Mouse (Mus musculus): ENCODE measurements around the gene Magi2. TPM values are rescaled to one million over a fixed set of nuclear protein-coding genes. Genes with fewer than 3 reads are reported as not detected.

Magi2 gene
- polyA plus RNA-seq, 1 experiment, result 0.79 TPM

- no peak for DNase-seq (ENCODE audit: low read depth in 1 of 2, low spot score in 2 of 2)
- Histone ChIP-seq H3K27ac (ENCODE audit: insufficient read depth, low read length) (no peak overlapping the region), H3K27me3 (ENCODE audit: control insufficient read depth, insufficient read depth, low read length) (no peaks in the 10 kb centered on the region), H3K4me3 (ENCODE audit: extremely low read depth, insufficient read depth, insufficient read length) (no peak overlapping the region), H3K36me3 (ENCODE audit: control insufficient read depth, insufficient read depth, low read length) (no peaks in the 10 kb centered on the region), H3K4me1 (ENCODE audit: control insufficient read depth, insufficient read depth, insufficient read length) (no peaks in the 10 kb centered on the region)
- TF ChIP-seq POLR2A (IDR thresholded peaks at IDR 0.05; ENCODE audit: low read depth, low read length) (no peak), CTCF (IDR thresholded peaks at IDR 0.05; ENCODE audit: extremely low read depth, insufficient read depth, insufficient read length, insufficient replicate concordance) (no peak)
- WGBS, result 65% methylated on average over 2 of the region's 2 CpGs
Measured at GRCm38 (mm10) chr5:19637789-19638188, 411.0 kb downstream of the Magi2 start.

- WGBS, result 8% methylated on average over 1 of the region's 1 CpGs
- Histone ChIP-seq H3K4me1 (ENCODE audit: control insufficient read depth, insufficient read depth, insufficient read length) (no peaks in the 10 kb centered on the region), H3K27ac (ENCODE audit: insufficient read depth, low read length) (no peak overlapping the region), H3K36me3 (ENCODE audit: control insufficient read depth, insufficient read depth, low read length) (no peaks in the 10 kb centered on the region), H3K27me3 (ENCODE audit: control insufficient read depth, insufficient read depth, low read length) (no peaks in the 10 kb centered on the region), H3K4me3 (ENCODE audit: extremely low read depth, insufficient read depth, insufficient read length) (no peak overlapping the region)
- TF ChIP-seq POLR2A (IDR thresholded peaks at IDR 0.05; ENCODE audit: low read depth, low read length), result no peak
- TF ChIP-seq CTCF (IDR thresholded peaks at IDR 0.05; ENCODE audit: extremely low read depth, insufficient read depth, insufficient read length, insufficient replicate concordance), result no peak
- no peak for DNase-seq (ENCODE audit: low read depth in 1 of 2, low spot score in 2 of 2)
Measured at GRCm38 (mm10) chr5:19655986-19656385, 429.1 kb downstream of the Magi2 start.

GRCm38 (mm10) chr5:19666416-19666815 is 439.6 kb downstream of the Magi2 start:
- DNase-seq (ENCODE audit: low read depth in 1 of 2, low spot score in 2 of 2), result no peak
- no peaks in the 10 kb centered on the region for H3K36me3 ChIP-seq (ENCODE audit: control insufficient read depth, insufficient read depth, low read length)
- no peak for TF ChIP-seq CTCF (IDR thresholded peaks at IDR 0.05; ENCODE audit: extremely low read depth, insufficient read depth, insufficient read length, insufficient replicate concordance)
- TF ChIP-seq POLR2A (IDR thresholded peaks at IDR 0.05; ENCODE audit: low read depth, low read length), result no peak
- H3K4me3 ChIP-seq (ENCODE audit: extremely low read depth, insufficient read depth, insufficient read length), result no peak overlapping the region
- H3K4me1 ChIP-seq (ENCODE audit: control insufficient read depth, insufficient read depth, insufficient read length), result no peaks in the 10 kb centered on the region
- H3K27me3 ChIP-seq (ENCODE audit: control insufficient read depth, insufficient read depth, low read length), result no peaks in the 10 kb centered on the region
- WGBS, result 76% methylated on average over 5 of the region's 5 CpGs
- no peak overlapping the region for H3K27ac ChIP-seq (ENCODE audit: insufficient read depth, low read length)

GRCm38 (mm10) chr5:19717296-19717695 is 490.5 kb downstream of the Magi2 start:
- no peaks in the 10 kb centered on the region for H3K27me3 ChIP-seq (ENCODE audit: control insufficient read depth, insufficient read depth, low read length)
- no peaks in the 10 kb centered on the region for H3K4me1 ChIP-seq (ENCODE audit: control insufficient read depth, insufficient read depth, insufficient read length)
- TF ChIP-seq CTCF (IDR thresholded peaks at IDR 0.05; ENCODE audit: extremely low read depth, insufficient read depth, insufficient read length, insufficient replicate concordance) (no peak), POLR2A (IDR thresholded peaks at IDR 0.05; ENCODE audit: low read depth, low read length) (no peak)
- no peak for DNase-seq (ENCODE audit: low read depth in 1 of 2, low spot score in 2 of 2)
- H3K36me3 ChIP-seq (ENCODE audit: control insufficient read depth, insufficient read depth, low read length), result no peaks in the 10 kb centered on the region
- WGBS, result 89% methylated on average over 2 of the region's 2 CpGs
- H3K27ac ChIP-seq (ENCODE audit: insufficient read depth, low read length), result no peak overlapping the region
- no peak overlapping the region for H3K4me3 ChIP-seq (ENCODE audit: extremely low read depth, insufficient read depth, insufficient read length)

- H3K36me3 ChIP-seq (ENCODE audit: control insufficient read depth, insufficient read depth, low read length), result no peaks in the 10 kb centered on the region
- no peaks in the 10 kb centered on the region for H3K27me3 ChIP-seq (ENCODE audit: control insufficient read depth, insufficient read depth, low read length)
- no peak for TF ChIP-seq CTCF (IDR thresholded peaks at IDR 0.05; ENCODE audit: extremely low read depth, insufficient read depth, insufficient read length, insufficient replicate concordance)
- TF ChIP-seq POLR2A (IDR thresholded peaks at IDR 0.05; ENCODE audit: low read depth, low read length), result no peak
- H3K4me1 ChIP-seq (ENCODE audit: control insufficient read depth, insufficient read depth, insufficient read length), result no peaks in the 10 kb centered on the region
- no peak for DNase-seq (ENCODE audit: low read depth in 1 of 2, low spot score in 2 of 2)
- H3K27ac ChIP-seq (ENCODE audit: insufficient read depth, low read length), result no peak overlapping the region
- no peak overlapping the region for H3K4me3 ChIP-seq (ENCODE audit: extremely low read depth, insufficient read depth, insufficient read length)
Measured at GRCm38 (mm10) chr5:19726277-19726676, 499.4 kb downstream of the Magi2 start.

- WGBS, result 92% methylated on average over 2 of the region's 2 CpGs
- DNase-seq (ENCODE audit: low read depth in 1 of 2, low spot score in 2 of 2), result no peak
- H3K4me1 ChIP-seq (ENCODE audit: control insufficient read depth, insufficient read depth, insufficient read length), result no peaks in the 10 kb centered on the region
- no peaks in the 10 kb centered on the region for H3K36me3 ChIP-seq (ENCODE audit: control insufficient read depth, insufficient read depth, low read length)
- H3K27me3 ChIP-seq (ENCODE audit: control insufficient read depth, insufficient read depth, low read length), result no peaks in the 10 kb centered on the region
- H3K4me3 ChIP-seq (ENCODE audit: extremely low read depth, insufficient read depth, insufficient read length), result no peak overlapping the region
- TF ChIP-seq POLR2A (IDR thresholded peaks at IDR 0.05; ENCODE audit: low read depth, low read length) (no peak), CTCF (IDR thresholded peaks at IDR 0.05; ENCODE audit: extremely low read depth, insufficient read depth, insufficient read length, insufficient replicate concordance) (no peak)
- H3K27ac ChIP-seq (ENCODE audit: insufficient read depth, low read length), result no peak overlapping the region
Measured at GRCm38 (mm10) chr5:19745376-19745775, 518.5 kb downstream of the Magi2 start.

- TF ChIP-seq CTCF (IDR thresholded peaks at IDR 0.05; ENCODE audit: extremely low read depth, insufficient read depth, insufficient read length, insufficient replicate concordance) (no peak), POLR2A (IDR thresholded peaks at IDR 0.05; ENCODE audit: low read depth, low read length) (no peak)
Measured at GRCm38 (mm10) chr5:19745916-19746315, 519.1 kb downstream of the Magi2 start.

More at GRCm38 (mm10) chr5:19745916-19746315, 519.1 kb downstream of the Magi2 start:
- no peaks in the 10 kb centered on the region for H3K4me1 ChIP-seq (ENCODE audit: control insufficient read depth, insufficient read depth, insufficient read length)
- no peak for DNase-seq (ENCODE audit: low read depth in 1 of 2, low spot score in 2 of 2)
- H3K27ac ChIP-seq (ENCODE audit: insufficient read depth, low read length), result no peak overlapping the region
- no peaks in the 10 kb centered on the region for H3K27me3 ChIP-seq (ENCODE audit: control insufficient read depth, insufficient read depth, low read length)
- WGBS, result 78% methylated on average over 6 of the region's 6 CpGs
- no peak overlapping the region for H3K4me3 ChIP-seq (ENCODE audit: extremely low read depth, insufficient read depth, insufficient read length)
- H3K36me3 ChIP-seq (ENCODE audit: control insufficient read depth, insufficient read depth, low read length), result no peaks in the 10 kb centered on the region
